Mouse (Mus musculus) naive thymus-derived CD4-positive, alpha-beta T cell, adult 2 months (primary cell): ENCODE data around the gene Rcor2.

Source experiments
- DNase-seq: peaks from one replicate; pipeline ENCODE4 v3.0.0-alpha.2; 2011; ENCODE audit warnings: low read depth

The Rcor2 gene

DNA sequence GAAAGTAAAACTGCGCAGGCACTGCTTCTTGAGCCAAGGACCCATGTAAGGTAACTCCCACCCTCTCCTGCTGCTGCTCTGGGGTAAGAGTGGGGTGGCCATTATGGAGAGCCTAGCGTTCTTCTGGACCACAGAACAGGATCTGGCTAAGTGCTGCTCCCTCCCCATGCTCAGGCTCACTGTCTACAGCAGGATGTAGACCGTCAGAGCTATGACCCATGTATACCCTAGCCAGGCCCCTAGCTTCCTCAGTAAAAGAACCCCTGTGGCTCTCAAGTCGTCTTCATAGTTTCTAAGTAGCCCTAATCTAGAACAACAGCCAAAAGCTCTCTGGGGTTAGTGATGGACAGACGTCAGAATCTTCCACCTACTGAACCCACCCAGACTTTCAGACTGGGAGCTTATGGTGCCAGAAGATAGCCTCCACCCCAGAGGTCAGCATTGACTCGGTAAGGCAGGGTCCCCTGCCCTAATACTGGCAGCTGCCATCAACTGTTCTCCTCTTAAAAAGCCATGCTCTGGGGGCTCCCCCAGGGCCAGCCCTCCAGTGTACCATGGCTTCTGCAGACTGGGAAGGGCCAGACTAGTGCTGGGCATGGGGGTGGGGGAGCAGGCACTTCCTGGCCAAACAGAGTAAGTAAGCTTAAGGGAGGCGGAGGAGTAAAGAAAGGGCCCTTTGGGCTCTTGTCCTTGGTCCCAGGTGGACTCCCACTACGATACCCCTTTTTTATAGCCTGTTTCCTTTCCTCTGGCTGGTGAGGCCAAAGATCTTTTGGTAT, 27.2 kb downstream of the Rcor2 start:
- no peak for DNase-seq

DNA sequence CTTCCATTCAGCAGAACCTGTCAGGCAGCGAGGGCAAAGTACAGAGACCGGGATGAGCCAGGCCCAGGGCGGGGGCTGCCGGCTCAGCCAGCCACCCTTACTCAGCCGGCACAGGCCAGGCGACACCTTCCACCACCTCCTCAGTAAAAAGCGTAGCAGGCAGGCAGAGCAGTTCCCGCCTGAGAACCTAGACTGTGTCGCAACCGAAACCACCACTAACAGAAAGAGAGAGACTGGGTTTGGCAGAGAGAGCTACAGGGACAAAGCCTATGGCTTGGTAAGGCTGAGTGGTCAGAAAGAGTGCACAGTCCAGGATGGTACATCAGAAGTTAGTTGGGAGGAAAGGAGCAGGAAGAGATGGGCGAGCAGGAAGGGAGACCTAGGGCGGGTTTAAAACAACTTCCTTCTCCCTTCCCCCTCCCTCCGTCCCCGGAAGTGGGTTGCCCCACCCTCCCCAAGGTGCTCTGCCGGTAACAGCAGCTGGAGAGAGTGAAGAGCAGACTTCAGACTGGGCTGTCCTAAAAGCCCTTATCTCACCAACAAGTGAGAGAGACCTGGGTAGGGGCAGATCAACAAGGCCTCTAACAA, 28.0 kb downstream of the Rcor2 start:
- DNase-seq = peak; percentile 84

DNA sequence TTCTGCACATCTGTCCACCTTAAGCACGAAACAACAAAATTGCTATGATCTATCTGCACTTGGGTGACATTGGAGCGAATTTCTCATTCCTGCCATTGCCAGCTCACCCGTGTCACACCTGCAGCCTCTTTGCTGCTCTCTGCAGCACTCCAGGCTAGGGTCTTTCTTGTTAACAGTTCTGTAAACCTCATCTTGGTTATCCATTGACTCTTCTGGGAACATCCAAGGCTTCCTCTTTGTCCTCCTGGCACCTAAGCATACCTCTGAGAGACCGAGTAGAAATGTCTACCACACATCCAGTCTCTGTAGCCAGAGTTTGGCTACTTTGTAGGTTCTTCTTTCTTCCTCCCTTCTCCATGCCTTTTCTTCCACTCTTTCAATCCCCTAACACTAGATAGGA, 28.8 kb downstream of the Rcor2 start:
- DNase-seq = no peak

DNA sequence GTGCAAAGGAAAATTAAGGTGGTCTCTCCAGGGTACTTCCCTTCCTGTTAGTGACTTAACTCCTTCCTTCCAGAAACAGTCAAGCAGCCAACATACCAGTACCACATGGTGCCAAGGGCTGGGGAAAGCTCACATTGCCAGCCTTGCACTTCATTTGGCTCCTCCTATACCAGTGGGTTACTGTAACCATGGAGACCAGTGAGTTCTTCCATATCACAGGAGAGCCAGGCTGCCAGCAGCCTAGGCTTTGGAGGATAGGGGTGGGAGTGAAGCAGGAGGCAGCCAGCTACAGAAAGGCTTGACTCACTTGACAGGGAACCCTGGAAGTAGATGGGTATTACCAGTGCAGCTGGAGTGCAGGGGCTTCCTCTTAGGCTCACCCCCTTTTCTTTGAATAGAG, 31.9 kb downstream of the Rcor2 start:
- no peak for DNase-seq

DNA sequence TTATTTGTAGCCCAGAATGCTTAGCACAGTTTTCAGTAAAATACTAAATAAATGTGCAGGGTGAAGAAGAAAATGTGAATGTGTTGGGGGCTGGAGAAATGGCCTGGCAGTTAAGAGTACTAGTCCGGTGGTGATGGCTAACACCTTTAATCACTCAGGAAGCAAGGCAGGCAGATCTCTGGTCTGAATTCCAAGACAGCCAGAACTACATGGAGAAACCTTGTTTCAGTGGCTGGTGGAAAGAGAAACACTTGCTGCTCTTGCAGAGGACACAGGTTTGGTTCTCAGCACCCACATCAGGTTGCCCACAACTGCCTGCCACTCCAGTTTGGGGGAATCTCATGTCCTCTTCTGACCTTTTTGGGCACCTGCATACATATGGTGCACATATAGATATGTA, 33.0 kb downstream of the Rcor2 start:
- DNase-seq = no peak

DNA sequence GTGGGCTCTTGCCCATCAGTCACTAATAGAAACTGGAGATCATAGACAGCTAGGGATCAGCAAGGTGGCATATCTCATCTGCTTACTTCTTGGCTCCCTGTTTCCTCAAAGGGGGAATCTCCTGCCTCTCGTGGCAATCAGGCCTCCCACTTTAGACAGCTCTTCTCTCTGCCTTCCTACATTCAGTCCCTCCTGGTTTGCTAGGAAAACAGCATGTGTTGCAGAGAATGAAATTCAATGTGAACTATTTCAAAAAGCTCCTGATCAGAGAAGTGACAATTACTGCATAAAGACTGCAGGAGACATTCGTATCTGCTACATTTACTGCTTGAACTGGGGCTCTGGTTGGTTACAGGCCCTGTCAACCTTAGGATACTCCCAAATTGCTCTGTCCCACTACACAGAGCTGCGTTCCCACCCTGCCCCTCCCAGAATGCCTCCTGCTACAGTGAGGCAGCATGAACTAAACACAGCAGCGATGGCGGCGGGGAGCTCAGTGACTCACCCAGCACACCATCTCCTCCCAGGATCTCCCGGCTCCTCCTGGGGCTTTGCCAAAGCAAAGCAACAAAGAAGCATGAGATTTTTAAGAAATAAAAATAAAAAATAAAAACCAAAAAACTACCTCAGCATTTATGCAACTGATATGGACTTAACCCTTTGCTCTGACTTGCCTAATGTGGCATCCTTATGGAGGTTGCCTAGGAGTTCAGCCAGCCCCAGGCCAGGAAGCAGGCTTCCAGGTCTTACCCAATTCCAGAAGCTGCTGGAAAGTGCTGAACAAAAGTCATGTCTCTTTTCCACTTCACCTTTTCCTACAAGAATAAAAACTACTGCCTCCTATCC, 34.7 kb downstream of the Rcor2 start:
- DNase-seq = no peak

DNA sequence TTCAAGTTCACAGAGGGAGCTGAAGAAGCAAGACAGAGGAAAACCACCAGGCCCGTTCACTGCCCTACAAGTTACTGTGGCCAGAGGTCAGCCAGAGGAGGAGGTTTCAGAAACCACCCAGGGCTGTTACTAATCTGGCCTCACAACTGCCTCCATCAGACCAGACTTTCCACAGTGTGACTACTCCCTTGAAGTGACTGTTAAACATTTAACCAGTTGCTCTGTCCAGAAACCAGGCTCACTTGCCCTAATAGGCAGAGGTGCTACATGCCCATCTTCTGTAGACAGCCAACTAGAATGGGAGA, 35.3 kb downstream of the Rcor2 start:
- DNase-seq = no peak

DNA sequence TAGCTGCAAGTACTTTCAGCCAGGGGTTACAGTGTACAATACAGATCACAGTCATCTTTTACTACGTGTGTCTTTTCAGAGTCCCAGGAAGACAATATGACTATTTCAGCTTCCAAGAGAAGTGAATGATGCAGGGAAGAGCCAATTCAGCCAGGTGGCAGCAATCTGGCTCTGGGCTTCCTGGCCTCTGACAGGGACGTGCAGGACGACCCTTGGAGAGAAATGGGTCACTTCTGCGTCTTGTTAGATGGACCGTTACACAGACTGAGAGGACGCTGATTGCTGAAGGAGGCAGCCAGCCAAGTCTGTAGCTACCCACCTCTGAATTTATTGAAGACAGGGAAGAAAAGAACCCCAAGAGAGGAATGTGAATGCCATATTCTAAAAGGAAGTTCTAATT, 36.7 kb downstream of the Rcor2 start:
- DNase-seq = no peak

DNA sequence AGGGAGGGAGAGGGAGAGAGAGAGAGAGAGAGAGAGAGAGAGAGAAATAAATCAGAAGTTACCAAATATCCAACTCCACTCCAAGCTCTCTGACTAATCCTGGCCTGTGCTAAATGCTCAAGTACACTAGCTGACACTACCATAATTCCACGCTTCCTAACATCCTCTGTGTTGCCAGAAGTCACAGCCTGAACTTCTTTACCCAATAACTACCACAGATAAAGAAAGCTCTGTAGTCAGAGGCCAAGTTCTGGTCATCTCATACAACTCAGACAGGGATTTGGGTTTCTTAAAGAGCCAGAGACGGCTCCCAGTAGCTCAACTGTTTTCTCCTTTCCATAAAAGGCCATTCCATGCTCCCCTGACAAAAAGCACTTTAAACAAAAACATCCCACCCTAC, 37.7 kb downstream of the Rcor2 start:
- DNase-seq = no peak

DNA sequence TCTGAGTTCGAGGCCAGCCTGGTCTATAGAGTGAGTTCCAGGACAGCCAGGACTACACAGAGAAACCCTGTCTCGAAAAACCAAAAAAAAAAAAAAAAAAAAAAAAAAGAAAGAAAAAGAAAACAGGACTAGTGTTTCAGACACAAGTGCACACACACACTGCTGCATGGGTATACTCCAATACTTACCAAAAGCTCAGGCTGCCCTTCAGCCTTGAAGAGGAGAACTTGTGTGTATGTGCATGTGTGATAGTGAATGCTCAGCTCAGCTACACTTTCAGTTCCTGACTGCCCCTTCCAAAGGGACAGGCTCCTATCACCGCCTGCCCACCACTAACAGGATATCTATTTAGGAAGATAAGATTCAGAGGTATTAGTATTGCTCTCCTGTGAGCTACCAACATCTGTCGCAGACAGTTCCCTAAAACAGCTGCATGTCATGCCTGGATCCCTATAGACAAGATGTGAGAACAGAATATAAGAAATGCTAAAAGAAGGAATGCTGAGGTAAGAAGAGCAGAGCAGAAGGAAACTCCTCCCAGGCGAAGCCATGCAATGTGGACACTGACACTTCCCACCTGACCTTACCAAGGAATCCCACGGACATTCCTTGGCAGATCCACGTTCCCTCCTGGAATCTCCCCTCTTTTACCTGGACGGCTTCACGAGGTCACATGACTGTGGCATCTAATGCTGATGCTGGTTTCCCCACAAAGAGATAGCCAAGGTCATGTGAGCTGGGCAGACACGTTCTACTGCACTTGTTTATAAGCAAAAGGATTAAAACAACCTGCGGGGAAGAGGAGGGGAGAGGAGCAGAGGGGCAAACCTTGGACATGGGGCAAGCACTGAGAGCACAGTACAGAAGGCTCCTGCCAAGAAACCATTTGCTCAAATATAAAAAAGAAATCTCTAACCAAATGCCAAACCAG, 38.5 kb downstream of the Rcor2 start:
- no peak for DNase-seq

DNA sequence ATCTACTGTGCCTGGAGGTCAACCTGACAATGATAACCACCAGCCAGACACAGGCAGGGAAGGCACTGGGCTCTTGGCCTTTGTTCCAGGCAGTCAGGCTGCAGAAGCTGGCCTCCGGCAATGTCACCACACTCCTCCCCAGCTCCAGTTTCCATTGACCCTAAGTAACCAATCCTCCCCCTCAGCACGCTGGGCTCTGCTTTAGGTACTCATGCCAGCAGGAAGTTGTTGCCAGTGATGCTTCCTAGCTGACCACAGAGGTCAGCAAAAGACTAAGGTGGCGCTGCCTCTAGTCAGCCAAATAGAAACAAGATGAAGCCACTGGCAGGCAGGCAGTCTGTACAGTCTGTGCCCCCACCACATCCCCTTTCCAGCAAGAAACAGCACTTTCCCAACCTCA, 39.8 kb downstream of the Rcor2 start:
- no peak for DNase-seq

DNA sequence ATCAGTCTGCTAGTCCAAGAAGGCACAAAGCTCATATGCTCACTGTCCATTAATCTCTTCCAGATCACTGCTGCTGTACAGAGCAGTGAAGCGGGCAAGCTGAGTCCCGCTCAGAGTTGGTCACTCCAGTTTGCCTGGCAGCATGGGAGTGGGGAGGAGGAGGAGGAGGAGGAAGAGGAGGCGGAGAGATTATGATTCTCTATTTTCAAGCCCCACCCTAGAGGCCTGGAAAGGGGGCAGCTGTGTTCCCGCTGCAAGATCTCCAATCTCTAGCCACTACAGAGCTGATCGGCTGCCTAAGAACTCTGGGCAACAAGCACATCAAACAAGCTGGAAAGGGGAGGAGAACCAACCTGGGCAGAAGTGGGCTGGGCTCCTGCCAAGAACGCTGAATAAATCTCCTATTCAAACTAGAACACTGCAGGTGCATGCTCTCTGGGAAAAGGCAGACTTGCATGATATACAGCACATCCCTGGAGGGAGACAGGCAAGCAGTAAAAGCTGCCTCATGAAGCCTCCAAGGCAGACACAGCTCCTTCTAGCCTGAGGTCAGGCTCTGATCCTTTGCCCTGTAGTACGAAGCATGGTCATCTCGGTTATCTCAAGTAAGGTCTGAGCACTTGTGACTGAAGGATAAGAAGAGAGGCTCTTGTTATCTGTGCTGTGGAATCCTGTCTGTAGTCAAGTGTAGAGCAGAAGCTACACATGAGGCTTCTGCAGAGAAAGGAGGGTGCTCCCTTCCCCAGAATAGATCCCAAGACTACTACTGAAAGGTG, 41.1 kb downstream of the Rcor2 start:
- DNase-seq = no peak

DNA sequence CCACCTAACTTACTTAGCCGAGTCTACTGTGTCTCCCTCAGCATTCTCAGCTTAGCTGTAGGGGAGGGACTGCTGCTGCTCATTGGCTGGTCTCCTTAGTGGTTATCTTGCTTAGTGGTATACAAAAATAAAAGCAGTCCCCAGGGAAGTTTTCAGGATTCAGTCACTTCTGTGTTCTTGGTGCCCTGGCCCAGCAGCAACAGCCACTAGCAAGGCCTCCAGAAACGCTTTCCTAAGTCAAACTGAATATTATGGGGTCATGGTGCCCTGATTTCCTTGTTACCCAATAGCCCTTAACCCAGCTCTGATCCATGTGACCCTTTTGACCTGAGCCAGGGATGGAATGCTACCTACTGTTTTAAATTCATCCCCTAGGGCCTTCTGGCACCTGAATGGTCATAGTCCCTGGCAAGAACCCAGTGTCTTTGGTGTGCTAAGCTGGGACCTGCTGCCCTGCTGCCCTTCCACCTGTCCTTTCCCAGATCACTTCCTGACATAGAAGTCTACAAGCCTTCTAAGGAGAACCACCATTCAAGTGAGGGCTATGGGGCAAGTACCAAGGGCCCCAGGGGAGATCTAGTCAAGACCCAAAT, 42.7 kb downstream of the Rcor2 start:
- DNase-seq = no peak

DNA sequence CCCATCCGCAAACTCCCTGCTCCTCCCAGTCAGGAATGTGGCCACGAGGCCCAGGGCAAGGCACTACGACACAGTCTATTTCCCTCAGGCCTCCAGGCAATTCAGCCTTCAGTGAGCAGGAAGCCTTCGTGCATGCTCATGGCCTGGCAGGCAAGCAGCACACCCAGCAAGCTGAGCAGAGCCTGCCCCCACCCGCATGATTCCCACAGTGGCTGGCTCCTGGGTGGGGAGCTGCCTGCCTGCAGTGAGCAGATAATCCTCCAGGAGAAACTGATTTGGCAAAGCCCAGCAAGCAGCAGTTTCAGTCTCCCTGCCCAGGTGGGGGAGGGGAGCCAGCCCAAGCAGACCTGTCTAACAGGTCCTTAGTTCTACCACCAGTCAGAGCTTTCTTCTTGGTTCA, 43.6 kb downstream of the Rcor2 start:
- no peak for DNase-seq

DNA sequence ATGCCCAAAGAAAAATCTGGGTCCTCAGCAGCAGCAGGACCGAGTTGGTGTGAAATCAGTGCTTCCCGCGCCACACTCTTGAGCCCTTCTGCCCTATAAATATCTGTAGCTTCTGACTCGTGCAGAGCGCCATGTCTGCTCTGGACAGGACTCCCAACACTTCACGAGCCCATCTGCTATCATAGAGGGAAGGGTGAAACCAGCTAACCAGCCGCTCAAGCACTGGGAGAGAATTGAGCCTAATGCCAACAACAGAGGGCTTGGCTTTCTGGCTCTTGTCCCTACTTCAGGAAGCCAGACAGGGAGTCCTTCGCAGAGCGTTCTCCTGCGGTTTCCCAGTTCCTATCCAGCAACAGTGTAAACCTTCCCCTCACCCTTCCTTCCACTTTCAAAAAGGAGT, 44.2 kb downstream of the Rcor2 start:
- no peak for DNase-seq

DNA sequence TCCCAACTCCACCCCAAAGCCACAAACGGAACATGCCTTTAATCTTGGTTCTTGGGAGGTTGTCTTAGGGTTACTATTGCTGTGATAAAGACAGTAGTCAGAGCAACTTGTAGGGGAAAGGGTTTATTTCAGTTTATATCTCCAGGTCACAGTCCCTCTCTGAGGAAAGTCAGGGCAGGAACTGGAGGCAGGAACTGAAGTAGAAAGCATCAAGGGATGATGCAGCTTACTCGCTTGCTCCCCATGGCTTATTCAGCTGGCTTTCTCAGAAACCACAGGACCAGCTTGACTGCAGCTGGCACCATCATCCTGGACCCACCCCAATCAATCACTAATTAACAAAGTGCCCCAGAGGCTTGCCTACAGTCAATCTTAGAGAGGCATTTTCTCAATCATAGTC, 46.5 kb downstream of the Rcor2 start:
- no peak for DNase-seq

DNA sequence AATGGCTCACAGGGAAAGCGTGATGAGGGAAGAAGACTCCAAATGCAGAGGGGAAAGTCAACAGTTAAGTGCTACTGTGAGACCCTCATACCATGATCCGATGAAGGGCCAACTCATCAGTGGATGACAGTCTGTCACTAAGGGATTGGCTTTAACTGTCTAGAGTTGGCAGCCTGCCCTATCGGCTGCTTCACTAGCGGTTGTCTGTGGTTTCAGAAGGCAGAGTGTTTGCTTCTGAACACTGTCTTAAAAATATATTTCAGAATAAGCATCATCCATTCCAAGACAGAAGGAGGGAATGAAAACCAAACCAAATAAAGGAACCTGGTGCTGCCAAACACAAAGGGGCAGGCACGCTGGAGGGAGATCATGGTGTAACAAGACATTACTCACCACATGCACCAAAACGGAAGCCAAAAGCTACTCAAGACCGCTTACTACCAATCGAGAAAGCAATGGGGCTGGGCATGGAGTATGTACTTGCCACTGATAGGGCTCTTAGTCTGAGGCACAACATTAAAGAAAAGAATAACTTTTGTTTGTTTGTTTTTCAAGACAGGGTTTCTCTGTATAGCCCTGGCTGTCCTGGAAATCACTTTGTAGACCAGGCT, 48.0 kb downstream of the Rcor2 start:
- DNase-seq = peak; percentile 58

DNA sequence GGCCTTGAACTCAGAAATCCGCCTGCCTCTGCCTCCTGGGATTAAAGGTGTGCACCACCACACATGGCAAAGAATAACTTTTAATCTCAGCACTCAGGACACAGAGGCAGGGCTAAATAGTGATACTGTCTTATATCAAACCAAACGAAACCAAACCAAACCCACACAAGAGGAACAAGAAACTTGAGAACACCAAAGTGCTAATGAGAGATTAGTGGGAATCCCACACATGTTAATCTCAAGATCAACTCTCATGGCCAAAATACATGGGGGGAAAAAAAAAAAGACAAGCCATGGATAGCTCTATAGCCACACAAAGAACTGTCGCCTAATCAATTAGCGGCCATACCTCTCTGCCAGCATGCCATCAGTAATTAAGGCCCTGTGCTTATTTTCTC, 48.5 kb downstream of the Rcor2 start:
- DNase-seq = no peak

DNA sequence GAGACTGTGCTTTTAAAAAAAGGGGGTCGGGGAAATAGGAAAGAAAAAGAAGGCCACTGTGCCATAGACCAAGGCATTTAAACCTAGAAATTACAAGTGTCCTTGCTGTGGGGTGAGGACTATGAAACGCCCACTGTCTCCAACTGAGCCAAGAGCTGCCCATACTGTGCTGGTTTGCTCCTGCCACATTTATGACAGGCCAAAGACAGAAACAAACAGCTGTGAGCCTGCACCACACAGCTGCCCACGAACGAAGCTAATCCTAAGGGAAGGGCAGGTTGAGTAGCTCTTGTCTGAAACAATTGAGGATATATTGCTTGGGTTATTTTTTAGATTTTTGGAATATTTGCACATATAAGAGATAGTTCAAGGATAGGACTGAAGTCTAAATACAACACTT, 49.7 kb downstream of the Rcor2 start:
- DNase-seq = no peak

DNA sequence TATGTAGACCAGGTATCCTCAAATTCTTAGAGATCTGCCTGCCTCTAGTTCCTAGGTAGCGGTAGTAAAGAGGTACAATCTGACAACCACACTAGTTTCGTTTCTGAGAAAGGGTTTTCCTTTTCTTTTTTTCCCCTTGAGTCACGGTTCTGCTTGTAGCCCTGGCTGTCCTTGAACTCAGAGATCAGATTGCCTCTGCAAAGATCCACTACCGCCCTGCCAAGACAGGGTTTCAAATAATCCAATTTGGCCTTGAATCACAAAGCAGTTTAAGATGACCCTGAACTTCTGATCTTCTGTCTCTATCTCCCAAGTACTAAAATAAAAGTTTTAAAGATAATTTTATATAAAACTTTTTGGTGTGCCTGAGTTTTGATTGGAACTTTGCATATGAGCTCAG, 50.6 kb downstream of the Rcor2 start:
- DNase-seq = no peak

DNA sequence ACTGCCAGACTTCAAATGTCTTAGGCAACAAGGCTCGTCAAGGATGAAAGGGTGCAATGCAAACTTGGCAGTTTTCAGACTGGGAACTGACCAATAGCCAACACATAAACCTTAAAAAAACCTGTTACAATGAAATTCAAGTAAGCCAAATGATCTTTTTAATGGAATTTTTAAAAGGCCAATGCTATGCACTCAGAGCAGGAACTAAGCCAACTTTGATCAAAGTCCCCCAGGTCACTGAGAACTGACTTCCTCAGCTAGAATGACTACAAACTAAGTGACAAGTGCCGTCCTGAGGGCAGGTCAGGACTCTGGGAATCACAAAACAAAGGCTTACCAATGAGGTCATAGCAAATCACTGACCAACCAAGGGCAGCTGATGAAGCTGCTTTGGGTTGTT, 53.1 kb downstream of the Rcor2 start:
- DNase-seq = no peak
